Mouse (Mus musculus): ENCODE measurements around the gene Zer1. TPM values are rescaled to one million over a fixed set of nuclear protein-coding genes. Genes with fewer than 3 reads are reported as not detected.
"Not testable (repeated sequence)": the region's sequence is repeated elsewhere in the genome, so short reads cannot be mapped to it uniquely, and the experiment has no call there.

The Zer1 gene
- polyA plus RNA-seq, 1 experiment from 2014 or later, result 5.1 TPM

GRCm38 (mm10) chr2:30063235-30063634 is 61.1 kb downstream of the Zer1 start:
- Histone ChIP-seq H3K9me3 (replicated peaks; ENCODE audit: control insufficient read depth, low read length) (no peaks in the 10 kb centered on the region), H3K9ac (ENCODE audit: low read length) (peak overlapping the region; percentile 85), H3K27ac (ENCODE audit: low read length) (peak overlapping the region; percentile 97), H3K4me2 (ENCODE audit: low read depth, low read length) (peak overlapping the region; percentile 77), H3K27me3 (ENCODE audit: control insufficient read depth, insufficient read depth, low read length) (no peaks in the 10 kb centered on the region), H3K4me1 (ENCODE audit: control insufficient read depth, insufficient read depth, low read length) (peaks cover 25% of the 10 kb centered on the region), H3K4me3 (replicated peaks; ENCODE audit: low read length) (peak overlapping the region; percentile 63), H3K36me3 (ENCODE audit: control insufficient read depth, insufficient read depth, low read length) (no peaks in the 10 kb centered on the region)
- ATAC-seq (ENCODE audit: insufficient read depth, low FRiP score), result no peak
- WGBS, result 4% methylated on average over 8 of the region's 8 CpGs

- H3K9ac ChIP-seq (ENCODE audit: low read length), result peak overlapping the region; percentile 85
- no peaks in the 10 kb centered on the region for H3K9me3 ChIP-seq (replicated peaks; ENCODE audit: control insufficient read depth, low read length)
- peak overlapping the region; percentile 77 for H3K4me2 ChIP-seq (ENCODE audit: low read depth, low read length)
- ATAC-seq (ENCODE audit: insufficient read depth, low FRiP score), result peak; percentile 50
- under 1% methylated on average over 40 of the region's 40 CpGs for WGBS
- peak overlapping the region; percentile 63 for H3K4me3 ChIP-seq (replicated peaks; ENCODE audit: low read length)
- peak overlapping the region; percentile 97 for H3K27ac ChIP-seq (ENCODE audit: low read length)
- H3K36me3 ChIP-seq (ENCODE audit: control insufficient read depth, insufficient read depth, low read length), result no peaks in the 10 kb centered on the region
- H3K27me3 ChIP-seq (ENCODE audit: control insufficient read depth, insufficient read depth, low read length), result no peaks in the 10 kb centered on the region
- peaks cover 24% of the 10 kb centered on the region for H3K4me1 ChIP-seq (ENCODE audit: control insufficient read depth, insufficient read depth, low read length)
These were observed 61.9 kb downstream of the Zer1 start for GRCm38 (mm10) chr2:30062249-30063093.

DNA sequence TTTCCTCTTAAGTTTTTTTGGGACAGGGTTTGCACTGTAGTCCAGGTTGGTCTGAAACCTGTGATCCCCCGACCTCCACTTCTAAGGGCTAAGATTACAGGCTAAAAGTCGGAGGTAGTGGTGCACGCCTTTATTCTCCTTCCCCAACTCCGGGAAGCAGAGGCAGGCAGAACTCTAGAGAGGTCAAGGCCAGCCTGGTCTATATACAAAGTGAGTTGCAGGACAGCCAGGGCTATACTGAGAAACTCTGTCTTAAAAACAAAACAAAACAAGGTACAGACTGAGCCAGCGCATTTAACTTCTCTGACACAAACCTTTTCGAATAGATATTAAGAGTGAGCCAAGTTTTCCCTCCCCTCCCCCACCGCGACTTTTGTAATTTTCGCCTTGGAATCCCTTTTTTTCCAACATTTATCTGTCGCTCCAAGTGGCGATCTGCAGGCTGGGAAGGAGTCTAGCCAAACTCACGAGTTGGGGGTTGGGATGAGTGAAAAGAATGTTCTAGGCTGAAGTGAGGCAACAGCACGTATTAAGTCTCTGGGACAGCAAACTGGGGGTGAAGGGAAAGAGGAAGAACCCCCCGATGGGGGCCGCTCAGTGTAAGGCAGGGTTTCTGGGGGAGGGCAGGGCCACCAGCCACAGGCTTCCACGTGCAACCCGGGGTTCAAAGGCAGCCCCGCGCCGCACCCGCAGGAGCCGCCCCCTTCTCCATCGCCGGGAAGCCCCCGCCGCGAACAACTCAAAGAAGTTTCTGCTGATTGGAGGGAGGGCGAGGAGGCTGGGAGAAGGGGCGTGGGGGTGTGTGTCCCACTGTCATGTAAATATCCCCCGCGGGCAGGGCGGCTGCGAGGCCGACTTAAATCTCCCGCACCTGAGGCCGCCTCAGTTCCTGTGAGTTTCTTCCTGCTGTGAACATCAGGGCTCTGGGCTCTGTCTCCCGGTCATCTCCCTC is 62.9 kb downstream of the Zer1 start:
- Histone ChIP-seq H3K27ac (ENCODE audit: low read length) (peak overlapping the region; percentile 97), H3K4me2 (ENCODE audit: low read depth, low read length) (peak overlapping the region; percentile 77), H3K4me1 (ENCODE audit: control insufficient read depth, insufficient read depth, low read length) (peaks cover 24% of the 10 kb centered on the region), H3K27me3 (ENCODE audit: control insufficient read depth, insufficient read depth, low read length) (no peaks in the 10 kb centered on the region), H3K9ac (ENCODE audit: low read length) (peak overlapping the region; percentile 85), H3K4me3 (replicated peaks; ENCODE audit: low read length) (peak overlapping the region; percentile 63), H3K9me3 (replicated peaks; ENCODE audit: control insufficient read depth, low read length) (no peaks in the 10 kb centered on the region), H3K36me3 (ENCODE audit: control insufficient read depth, insufficient read depth, low read length) (no peaks in the 10 kb centered on the region)
- peak; percentile 1; the same call in 1 of the 2 replicates for ATAC-seq (ENCODE audit: insufficient read depth, low FRiP score)
- WGBS, result 7% methylated on average over 37 of the region's 37 CpGs

- Histone ChIP-seq H3K36me3 (ENCODE audit: control insufficient read depth, insufficient read depth, low read length) (no peaks in the 10 kb centered on the region), H3K9ac (ENCODE audit: low read length) (no peak overlapping the region), H3K4me1 (ENCODE audit: control insufficient read depth, insufficient read depth, low read length) (peaks cover 4% of the 10 kb centered on the region), H3K27me3 (ENCODE audit: control insufficient read depth, insufficient read depth, low read length) (no peaks in the 10 kb centered on the region), H3K4me3 (replicated peaks; ENCODE audit: low read length) (no peak overlapping the region), H3K27ac (ENCODE audit: low read length) (no peak overlapping the region), H3K9me3 (replicated peaks; ENCODE audit: control insufficient read depth, low read length) (no peaks in the 10 kb centered on the region), H3K4me2 (ENCODE audit: low read depth, low read length) (no peak overlapping the region)
- no peak for ATAC-seq (ENCODE audit: insufficient read depth, low FRiP score)
- 60% methylated on average over 5 of the region's 5 CpGs for WGBS
These were observed 66.0 kb downstream of the Zer1 start for GRCm38 (mm10) chr2:30058418-30058817.

GRCm38 (mm10) chr2:30057223-30057904 is 67.0 kb downstream of the Zer1 start, which contains the start of gene Set:
Set (plus strand) TSS chr2:30057378.
- no peaks in the 10 kb centered on the region for H3K4me1 ChIP-seq (ENCODE audit: control insufficient read depth, insufficient read depth, low read length)
- no peaks in the 10 kb centered on the region for H3K36me3 ChIP-seq (ENCODE audit: control insufficient read depth, insufficient read depth, low read length)
- H3K9me3 ChIP-seq (replicated peaks; ENCODE audit: control insufficient read depth, low read length), result no peaks in the 10 kb centered on the region
- no peak for ATAC-seq (ENCODE audit: insufficient read depth, low FRiP score)
- H3K27me3 ChIP-seq (ENCODE audit: control insufficient read depth, insufficient read depth, low read length), result no peaks in the 10 kb centered on the region
- no peak within 1 kb of the TSS for H3K27ac ChIP-seq (ENCODE audit: low read length)
- H3K4me2 ChIP-seq (ENCODE audit: low read depth, low read length), result no peak within 1 kb of the TSS
- 41% methylated on average over 11 of the region's 12 CpGs for WGBS
- no peak within 1 kb of the TSS for H3K4me3 ChIP-seq (replicated peaks; ENCODE audit: low read length)
- no peak within 1 kb of the TSS for H3K9ac ChIP-seq (ENCODE audit: low read length)

DNA sequence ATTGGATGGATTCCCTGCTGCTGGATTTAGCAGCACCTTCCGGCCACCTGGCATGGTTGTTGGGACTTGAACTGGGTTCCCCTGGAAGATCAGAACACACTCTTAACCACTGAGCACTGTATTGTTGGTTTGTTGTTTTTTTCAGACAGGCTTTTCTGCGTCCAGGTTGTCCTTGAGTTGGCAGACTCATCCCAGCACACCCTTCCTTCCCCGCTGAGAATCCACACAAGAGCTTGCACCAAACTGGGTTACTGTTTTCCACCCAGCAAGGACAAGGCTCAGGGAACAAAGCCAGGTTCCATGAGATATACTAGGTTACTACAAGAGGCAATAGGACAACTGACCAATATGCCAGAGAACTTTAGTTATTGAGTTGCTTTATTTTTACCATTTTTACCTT is 67.6 kb downstream of the Zer1 start:
- H3K4me1 ChIP-seq (ENCODE audit: control insufficient read depth, insufficient read depth, low read length), result no peaks in the 10 kb centered on the region
- whole genome bisulfite sequencing, result 80% methylated on average over 3 of the region's 3 CpGs
- no peak overlapping the region for H3K27ac ChIP-seq (ENCODE audit: low read length)
- no peak overlapping the region for H3K4me3 ChIP-seq (replicated peaks; ENCODE audit: low read length)
- H3K4me2 ChIP-seq (ENCODE audit: low read depth, low read length), result no peak overlapping the region
- H3K9ac ChIP-seq (ENCODE audit: low read length), result no peak overlapping the region
- H3K9me3 ChIP-seq (replicated peaks; ENCODE audit: control insufficient read depth, low read length), result no peaks in the 10 kb centered on the region
- ATAC-seq (ENCODE audit: insufficient read depth, low FRiP score), result no peak
- H3K27me3 ChIP-seq (ENCODE audit: control insufficient read depth, insufficient read depth, low read length), result no peaks in the 10 kb centered on the region
- no peaks in the 10 kb centered on the region for H3K36me3 ChIP-seq (ENCODE audit: control insufficient read depth, insufficient read depth, low read length)

DNA sequence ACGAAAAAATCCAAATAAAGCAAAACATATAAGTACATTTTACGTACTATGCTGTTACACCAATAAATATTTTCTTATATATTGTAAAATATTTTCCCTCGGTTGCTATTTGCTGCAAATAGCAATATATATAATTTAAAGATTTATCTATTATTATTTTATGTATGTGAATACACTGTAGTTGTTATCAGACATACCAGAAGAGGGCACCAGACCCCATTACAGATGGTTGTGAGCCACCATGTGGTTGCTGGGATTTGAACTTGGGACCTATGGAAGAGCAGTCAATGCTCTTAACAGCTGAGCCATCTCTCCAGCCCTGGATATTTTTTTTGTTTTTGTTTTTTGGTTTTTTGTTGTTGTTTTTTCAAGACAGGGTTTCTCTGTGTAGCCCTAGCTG is 69.1 kb downstream of the Zer1 start:
- not testable (repeated sequence) for H3K27me3 ChIP-seq (ENCODE audit: control insufficient read depth, insufficient read depth, low read length); H3K4me3 ChIP-seq (replicated peaks; ENCODE audit: low read length); H3K27ac ChIP-seq (ENCODE audit: low read length); H3K4me2 ChIP-seq (ENCODE audit: low read depth, low read length); H3K36me3 ChIP-seq (ENCODE audit: control insufficient read depth, insufficient read depth, low read length); H3K4me1 ChIP-seq (ENCODE audit: control insufficient read depth, insufficient read depth, low read length); H3K9me3 ChIP-seq (replicated peaks; ENCODE audit: control insufficient read depth, low read length); H3K9ac ChIP-seq (ENCODE audit: low read length); ATAC-seq (ENCODE audit: insufficient read depth, low FRiP score)
- 92% methylated on average over 3 of the region's 3 CpGs for WGBS

DNA sequence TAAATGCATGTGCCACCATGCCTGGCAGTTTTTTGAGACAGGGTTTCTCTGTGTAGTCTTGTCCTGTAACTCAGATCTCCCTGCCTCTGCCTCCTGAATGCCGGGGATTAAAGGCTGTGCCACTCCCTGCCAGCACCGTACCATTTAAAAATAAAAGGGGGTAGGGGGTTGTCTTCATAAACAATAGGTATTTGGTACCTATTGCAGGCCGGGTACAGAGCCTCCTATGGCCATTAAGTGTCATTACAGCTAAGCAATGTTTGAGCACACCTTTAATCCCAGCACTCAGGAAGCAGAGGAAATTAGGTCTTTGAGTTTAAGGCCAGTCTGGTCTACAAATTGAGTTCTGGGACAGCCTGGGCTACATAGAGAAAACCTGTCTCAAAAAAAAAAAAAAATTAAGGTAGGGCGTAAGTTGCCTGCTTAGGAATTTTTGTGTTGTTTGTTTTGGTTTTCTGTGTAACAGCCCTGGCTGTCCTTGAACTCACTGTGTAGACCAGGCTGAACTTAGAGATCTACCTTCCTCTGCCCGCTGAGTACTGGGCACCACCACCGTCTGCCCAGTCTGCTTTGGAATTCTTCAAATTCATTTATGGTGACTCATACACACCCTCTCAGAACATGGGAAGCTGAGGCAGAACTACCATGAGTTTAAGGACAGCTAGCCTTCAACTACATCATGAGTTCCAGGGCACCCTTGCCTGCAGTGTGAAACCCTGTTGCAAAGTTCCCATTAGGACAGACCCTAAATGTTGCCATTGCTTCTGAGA is 72.2 kb downstream of the Zer1 start:
- 37% methylated on average over 6 of the region's 6 CpGs for WGBS
- 0 out of 2 replicates have a peak, but pooled peaks cover 7% of the 10 kb centered on the region for H3K4me1 ChIP-seq (ENCODE audit: control insufficient read depth, insufficient read depth, low read length)
- no peak for ATAC-seq (ENCODE audit: insufficient read depth, low FRiP score)
- no peak overlapping the region for H3K27ac ChIP-seq (ENCODE audit: low read length)
- H3K36me3 ChIP-seq (ENCODE audit: control insufficient read depth, insufficient read depth, low read length), result no peaks in the 10 kb centered on the region
- H3K9me3 ChIP-seq (replicated peaks; ENCODE audit: control insufficient read depth, low read length), result no peaks in the 10 kb centered on the region
- H3K4me3 ChIP-seq (replicated peaks; ENCODE audit: low read length), result no peak overlapping the region
- H3K9ac ChIP-seq (ENCODE audit: low read length), result no peak overlapping the region
- H3K27me3 ChIP-seq (ENCODE audit: control insufficient read depth, insufficient read depth, low read length), result no peaks in the 10 kb centered on the region
- no peak overlapping the region for H3K4me2 ChIP-seq (ENCODE audit: low read depth, low read length)

Data from stomach, embryonic 16.5 days (tissue).